Mouse (Mus musculus): Measurements from ENCODE around the gene Daam1. TPM values are rescaled to one million over a fixed set of nuclear protein-coding genes. Genes with fewer than 3 reads are reported as not detected.

The Daam1 gene
- polyA plus RNA-seq, 1 experiment from 2014 or later: 25.0 TPM

GRCm38 (mm10) chr12:71983102-71983715 is 152.3 kb downstream of the Daam1 start:
- 89% methylated on average over 10 of the region's 10 CpGs for WGBS
- no peak for ATAC-seq (ENCODE audit: low FRiP score)

GRCm38 (mm10) chr12:71987161-71987560 is 156.3 kb downstream of the Daam1 start:
- H3K27me3 ChIP-seq: no peaks in the 10 kb centered on the region
- H3K9ac ChIP-seq: no peak overlapping the region
- no peaks in the 10 kb centered on the region for H3K9me3 ChIP-seq
- 96% methylated on average over 2 of the region's 2 CpGs for WGBS
- H3K27ac ChIP-seq: no peak overlapping the region
- H3K4me3 ChIP-seq: no peak overlapping the region
- no peak for ATAC-seq (ENCODE audit: low FRiP score)
- no peak overlapping the region for H3K4me2 ChIP-seq
- H3K36me3 ChIP-seq: peaks cover 91% of the 10 kb centered on the region
- H3K4me1 ChIP-seq (replicated peaks): no peaks in the 10 kb centered on the region

More at GRCm38 (mm10) chr12:71983102-71983715, 152.3 kb downstream of the Daam1 start:
- H3K27me3 ChIP-seq: no peaks in the 10 kb centered on the region
- H3K36me3 ChIP-seq: peaks cover 77% of the 10 kb centered on the region
- no peak overlapping the region for H3K9ac ChIP-seq
- H3K4me3 ChIP-seq: no peak overlapping the region
- H3K4me1 ChIP-seq (replicated peaks): no peaks in the 10 kb centered on the region
- no peak overlapping the region for H3K4me2 ChIP-seq
- H3K27ac ChIP-seq: no peak overlapping the region
- no peaks in the 10 kb centered on the region for H3K9me3 ChIP-seq

GRCm38 (mm10) chr12:71987885-71988284 is 157.0 kb downstream of the Daam1 start:
- no peak overlapping the region for H3K9ac ChIP-seq
- WGBS: 87% methylated on average over 4 of the region's 4 CpGs
- no peaks in the 10 kb centered on the region for H3K9me3 ChIP-seq
- H3K36me3 ChIP-seq: peaks cover 91% of the 10 kb centered on the region
- no peak for ATAC-seq (ENCODE audit: low FRiP score)
- H3K4me1 ChIP-seq (replicated peaks): no peaks in the 10 kb centered on the region
- no peaks in the 10 kb centered on the region for H3K27me3 ChIP-seq
- no peak overlapping the region for H3K4me3 ChIP-seq
- H3K27ac ChIP-seq: no peak overlapping the region
- H3K4me2 ChIP-seq: no peak overlapping the region

GRCm38 (mm10) chr12:71989596-71989995 is 158.7 kb downstream of the Daam1 start:
- no peak for ATAC-seq (ENCODE audit: low FRiP score)
- Histone ChIP-seq H3K27me3 (no peaks in the 10 kb centered on the region), H3K4me2 (no peak overlapping the region), H3K9ac (no peak overlapping the region), H3K9me3 (no peaks in the 10 kb centered on the region), H3K4me1 (replicated peaks) (no peaks in the 10 kb centered on the region), H3K27ac (no peak overlapping the region), H3K36me3 (peaks cover 91% of the 10 kb centered on the region), H3K4me3 (no peak overlapping the region)
- 97% methylated on average over 17 of the region's 17 CpGs for WGBS

- no peak overlapping the region for H3K27ac ChIP-seq
- H3K36me3 ChIP-seq: peaks cover 67% of the 10 kb centered on the region
- H3K4me3 ChIP-seq: no peak overlapping the region
- H3K9ac ChIP-seq: no peak overlapping the region
- 93% methylated on average over 18 of the region's 18 CpGs for WGBS
- H3K4me1 ChIP-seq (replicated peaks): no peaks in the 10 kb centered on the region
- no peak for ATAC-seq (ENCODE audit: low FRiP score)
- H3K27me3 ChIP-seq: no peaks in the 10 kb centered on the region
- H3K4me2 ChIP-seq: no peak overlapping the region
- no peaks in the 10 kb centered on the region for H3K9me3 ChIP-seq
Measured at GRCm38 (mm10) chr12:71992599-71993210, 161.8 kb downstream of the Daam1 start.

- no peaks in the 10 kb centered on the region for H3K4me1 ChIP-seq (replicated peaks)
- no peaks in the 10 kb centered on the region for H3K27me3 ChIP-seq
- H3K9me3 ChIP-seq: no peaks in the 10 kb centered on the region
- no peak overlapping the region for H3K9ac ChIP-seq
- no peak overlapping the region for H3K4me3 ChIP-seq
- ATAC-seq (ENCODE audit: low FRiP score): no peak
- peaks cover 37% of the 10 kb centered on the region for H3K36me3 ChIP-seq
- no peak overlapping the region for H3K4me2 ChIP-seq
- WGBS: 52% methylated on average over 8 of the region's 8 CpGs
- no peak overlapping the region for H3K27ac ChIP-seq
Measured at GRCm38 (mm10) chr12:71995831-71996230, 165.0 kb downstream of the Daam1 start.

GRCm38 (mm10) chr12:71996920-71997319 is 166.0 kb downstream of the Daam1 start:
- peaks cover 27% of the 10 kb centered on the region for H3K36me3 ChIP-seq
- no peak overlapping the region for H3K4me2 ChIP-seq
- 79% methylated on average over 2 of the region's 2 CpGs for WGBS
- no peak overlapping the region for H3K27ac ChIP-seq
- H3K9me3 ChIP-seq: no peaks in the 10 kb centered on the region
- no peak overlapping the region for H3K4me3 ChIP-seq
- no peak for ATAC-seq (ENCODE audit: low FRiP score)
- H3K27me3 ChIP-seq: no peaks in the 10 kb centered on the region
- no peaks in the 10 kb centered on the region for H3K4me1 ChIP-seq (replicated peaks)
- H3K9ac ChIP-seq: no peak overlapping the region

GRCm38 (mm10) chr12:71997364-71997763 is 166.5 kb downstream of the Daam1 start:
- Histone ChIP-seq H3K4me3 (no peak overlapping the region), H3K4me2 (no peak overlapping the region), H3K4me1 (replicated peaks) (no peaks in the 10 kb centered on the region), H3K9me3 (no peaks in the 10 kb centered on the region), H3K27ac (no peak overlapping the region), H3K36me3 (peaks cover 24% of the 10 kb centered on the region), H3K27me3 (no peaks in the 10 kb centered on the region), H3K9ac (no peak overlapping the region)
- no peak for ATAC-seq (ENCODE audit: low FRiP score)
- 92% methylated on average over 4 of the region's 4 CpGs for WGBS

GRCm38 (mm10) chr12:71998653-71999052 is 167.8 kb downstream of the Daam1 start:
- no peak overlapping the region for H3K9ac ChIP-seq
- H3K9me3 ChIP-seq: no peaks in the 10 kb centered on the region
- WGBS: 84% methylated on average over 4 of the region's 4 CpGs
- no peak overlapping the region for H3K4me3 ChIP-seq
- ATAC-seq (ENCODE audit: low FRiP score): no peak
- H3K36me3 ChIP-seq: peaks cover 12% of the 10 kb centered on the region
- no peak overlapping the region for H3K4me2 ChIP-seq
- no peak overlapping the region for H3K27ac ChIP-seq
- H3K4me1 ChIP-seq (replicated peaks): no peaks in the 10 kb centered on the region
- H3K27me3 ChIP-seq: no peaks in the 10 kb centered on the region

GRCm38 (mm10) chr12:71999671-72000070 is 168.8 kb downstream of the Daam1 start:
- Histone ChIP-seq H3K27ac (no peak overlapping the region), H3K4me2 (no peak overlapping the region), H3K9me3 (no peaks in the 10 kb centered on the region), H3K9ac (no peak overlapping the region), H3K4me3 (no peak overlapping the region), H3K4me1 (replicated peaks) (no peaks in the 10 kb centered on the region), H3K27me3 (no peaks in the 10 kb centered on the region), H3K36me3 (0 out of 2 replicates have a peak, but pooled peaks cover 2% of the 10 kb centered on the region)
- ATAC-seq (ENCODE audit: low FRiP score): no peak
- WGBS: 90% methylated on average over 2 of the region's 2 CpGs

GRCm38 (mm10) chr12:72001811-72002210 is 170.9 kb downstream of the Daam1 start:
- no peaks in the 10 kb centered on the region for H3K4me1 ChIP-seq (replicated peaks)
- H3K27ac ChIP-seq: no peak overlapping the region
- H3K9ac ChIP-seq: no peak overlapping the region
- no peaks in the 10 kb centered on the region for H3K9me3 ChIP-seq
- no peak overlapping the region for H3K4me2 ChIP-seq
- ATAC-seq (ENCODE audit: low FRiP score): no peak
- no peak overlapping the region for H3K4me3 ChIP-seq
- 80% methylated on average over 1 of the region's 1 CpGs for WGBS
- no peaks in the 10 kb centered on the region for H3K27me3 ChIP-seq
- H3K36me3 ChIP-seq: no peaks in the 10 kb centered on the region

GRCm38 (mm10) chr12:72005307-72005706 is 174.4 kb downstream of the Daam1 start:
- Histone ChIP-seq H3K27me3 (no peaks in the 10 kb centered on the region), H3K4me1 (replicated peaks) (no peaks in the 10 kb centered on the region), H3K9me3 (no peaks in the 10 kb centered on the region), H3K4me2 (no peak overlapping the region), H3K9ac (no peak overlapping the region), H3K27ac (no peak overlapping the region), H3K36me3 (no peaks in the 10 kb centered on the region), H3K4me3 (no peak overlapping the region)
- no peak for ATAC-seq (ENCODE audit: low FRiP score)
- WGBS: 88% methylated on average over 3 of the region's 3 CpGs

- Histone ChIP-seq H3K9ac (no peak overlapping the region), H3K4me2 (no peak overlapping the region), H3K27ac (no peak overlapping the region), H3K4me1 (replicated peaks) (no peaks in the 10 kb centered on the region), H3K9me3 (no peaks in the 10 kb centered on the region), H3K36me3 (no peaks in the 10 kb centered on the region), H3K27me3 (no peaks in the 10 kb centered on the region), H3K4me3 (no peak overlapping the region)
- 84% methylated on average over 3 of the region's 3 CpGs for WGBS
- no peak for ATAC-seq (ENCODE audit: low FRiP score)
Measured at GRCm38 (mm10) chr12:72007656-72008055, 176.8 kb downstream of the Daam1 start.

Measured in hindbrain, embryonic 13.5 days (tissue).